Mouse (Mus musculus) Patski (cell line): Measurements from ENCODE around the gene Irf4. TPM values are rescaled to one million over a fixed set of nuclear protein-coding genes. Genes with fewer than 3 reads are reported as not detected.
A peak's percentile ranks its signal among the peaks of the same experiment; 100 is the strongest.

Source experiments
- ATAC-seq: fragments of 100-300 bp; one replicate; pipeline ENCODE4 v1.8.0; 2021
- CTCF ChIA-PET: fragments of 350-600 bp; sonication (Branson Sonifier 250); formaldehyde crosslinking; loops from one replicate; lab custom pipeline; 2022; ENCODE audit warnings: inconsistent platforms; lab: Charles Lee
- POLR2A ChIA-PET: fragments of 350-600 bp; sonication (Branson Sonifier 250); formaldehyde crosslinking; loops from one replicate; lab custom pipeline; 2022; ENCODE audit warnings: antibody characterized with exemption, inconsistent platforms; lab: Charles Lee
- DNase-seq: peaks from one replicate; pipeline ENCODE4 v3.0.0-alpha.2; 2011; ENCODE audit warnings: low read depth, low spot score
- H3K27me3 ChIP-seq: fragments of 371-371 bp; one replicate; pipeline ENCODE4 v1.5.1; 2021
- CTCF ChIP-seq: fragments of 100-300 bp; IDR thresholded peaks from one replicate; pipeline ENCODE4 v1.5.1; 2021
- in situ Hi-C: fragments of 300-500 bp; cut with MboI; formaldehyde crosslinking; loops from 3 replicates; pipeline ENCODE4 v1.11.1; 2018; ENCODE audit warnings: low pct_unique_long_range_greater_than_20kb, mixed read lengths
- polyA plus RNA-seq: library from polyadenylated mRNA; unstranded; gene quantifications from one replicate; pipeline ENCODE4 v1.2.3, GENCODE M21; 2021

Gene Irf4
- polyA plus RNA-seq, 1 experiment from 2014 or later: 0.15 TPM

DNA sequence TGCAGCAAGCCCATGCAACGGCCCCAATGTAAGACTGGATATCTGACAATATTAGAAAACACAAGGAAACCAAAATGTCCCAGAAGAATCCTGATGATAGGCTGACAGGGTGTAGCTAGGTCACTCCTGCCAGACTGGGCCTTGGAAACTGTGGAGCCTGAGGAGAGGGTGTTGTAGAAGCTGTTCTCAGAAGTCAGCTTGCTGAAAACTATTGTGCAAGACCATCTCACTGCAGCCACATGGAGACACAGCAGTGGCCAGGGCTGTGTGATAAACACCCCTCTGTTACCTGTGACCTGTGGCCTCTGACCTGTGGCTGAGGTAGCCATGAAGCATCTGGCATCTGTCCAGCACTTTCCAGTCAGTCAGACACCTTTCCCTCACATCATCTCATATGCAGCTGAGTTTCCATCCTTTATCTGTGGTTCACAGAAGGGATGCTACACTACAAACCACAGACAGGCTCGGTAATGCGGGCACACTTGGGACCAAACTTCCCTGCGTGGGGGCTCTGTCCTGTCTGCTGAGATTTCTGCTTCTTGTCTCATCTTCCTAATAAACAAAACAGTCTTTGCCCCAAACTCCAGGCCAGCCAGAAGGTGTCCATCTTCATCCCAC, 36.5 kb downstream of the Irf4 start:
- TF ChIP-seq CTCF: no peak
- ATAC-seq: no peak
- H3K27me3 ChIP-seq: no peaks in the 10 kb centered on the region
- in situ Hi-C loops: no loop called here
- no peak for DNase-seq
- POLR2A ChIA-PET: no interaction called here
- CTCF ChIA-PET: no interaction called here

DNA sequence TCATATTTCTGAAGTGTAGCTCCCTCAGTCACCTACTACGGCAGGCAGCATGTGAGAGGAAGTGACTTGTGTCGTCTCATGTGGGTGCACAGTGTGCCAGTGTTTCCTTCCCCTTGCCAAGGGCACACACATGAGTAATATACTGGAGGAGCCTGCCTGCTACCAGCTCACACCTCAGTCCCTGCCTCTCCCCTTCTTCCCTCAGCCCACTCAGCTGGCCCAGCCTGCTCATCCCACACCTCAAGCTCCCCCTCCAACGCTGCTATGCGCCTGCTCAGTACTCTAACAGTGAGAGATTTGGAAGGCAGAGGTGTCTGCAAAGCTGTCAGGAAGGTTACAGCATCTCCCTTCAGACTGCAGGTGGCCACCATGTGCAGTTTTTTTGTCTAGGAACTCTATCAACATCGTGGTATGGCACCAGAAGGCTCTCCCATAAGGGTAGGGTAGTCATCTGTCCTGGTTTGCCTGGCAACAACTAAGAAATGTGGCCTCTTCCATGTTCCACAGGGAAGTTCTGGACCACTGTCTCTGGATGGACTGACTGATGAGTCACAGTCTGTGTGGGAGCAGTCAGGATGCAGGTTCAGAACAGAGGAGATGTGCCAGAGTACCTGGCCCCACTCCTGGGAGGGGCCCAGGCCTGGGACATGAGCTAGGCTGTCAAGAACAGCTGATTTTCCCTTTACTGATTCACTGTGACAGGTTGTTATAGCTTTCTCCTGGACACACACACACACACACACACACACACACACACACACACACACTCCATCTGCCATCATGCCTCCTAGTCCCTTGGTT, 37.4 kb downstream of the Irf4 start:
- peak; percentile 5 for ATAC-seq
- POLR2A ChIA-PET: interaction anchor here (0.6 kb wide), 1 partner anchor 90 kb away, joined by 4 read pairs; no protein-coding TSS in a partner anchor

DNA sequence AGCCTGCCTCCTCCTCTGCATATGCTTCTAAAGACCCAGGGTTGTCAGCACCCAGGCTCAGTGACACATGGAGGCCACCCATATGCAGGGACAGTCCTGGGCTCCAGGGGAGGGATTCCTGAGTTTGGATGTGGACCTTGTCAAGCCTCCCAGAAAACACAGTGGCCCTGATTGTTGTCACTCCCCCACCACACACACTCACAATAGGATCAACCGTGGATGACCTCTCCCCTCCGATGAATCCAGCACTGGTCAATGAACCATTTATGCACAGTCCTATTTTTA, 38.0 kb downstream of the Irf4 start:
- TF ChIP-seq CTCF: no peak
- in situ Hi-C loops: no loop called here
- POLR2A ChIA-PET: interaction anchor here (0.6 kb wide), 1 partner anchor 91 kb away, joined by 4 read pairs; no protein-coding TSS in a partner anchor

More for the DNA sequence above, 37.4 kb downstream of the Irf4 start:
- TF ChIP-seq CTCF: no peak
- DNase-seq: no peak
- H3K27me3 ChIP-seq: no peaks in the 10 kb centered on the region
- in situ Hi-C loops: no loop called here
- CTCF ChIA-PET: no interaction called here

DNA sequence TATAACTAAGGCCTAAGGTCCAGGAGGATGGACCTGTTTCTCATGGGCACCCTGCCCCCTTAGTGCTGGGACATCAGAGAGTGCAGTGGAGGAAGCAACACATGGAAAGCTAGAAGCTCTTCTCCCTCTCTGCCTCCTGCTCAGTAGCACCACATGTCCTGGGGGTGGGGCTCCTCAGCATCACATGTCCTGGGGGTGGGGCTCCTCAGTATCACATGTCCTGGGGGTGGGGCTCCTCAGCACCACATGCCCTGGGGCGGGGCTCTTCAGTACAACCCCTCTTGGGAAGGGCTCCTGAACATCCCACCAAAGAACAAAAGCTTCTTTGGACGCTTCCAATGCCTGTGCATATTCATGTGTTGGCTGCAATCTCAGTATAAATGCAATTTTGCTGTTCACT, 38.5 kb downstream of the Irf4 start:
- in situ Hi-C loops: no loop called here
- no peak for TF ChIP-seq CTCF
- H3K27me3 ChIP-seq: no peaks in the 10 kb centered on the region
- ATAC-seq (no peak), DNase-seq (no peak)
- POLR2A ChIA-PET: no interaction called here
- CTCF ChIA-PET: no interaction called here

More for the DNA sequence above, 38.0 kb downstream of the Irf4 start:
- no peaks in the 10 kb centered on the region for H3K27me3 ChIP-seq
- CTCF ChIA-PET: no interaction called here
- no peak for DNase-seq
- no peak for ATAC-seq

DNA sequence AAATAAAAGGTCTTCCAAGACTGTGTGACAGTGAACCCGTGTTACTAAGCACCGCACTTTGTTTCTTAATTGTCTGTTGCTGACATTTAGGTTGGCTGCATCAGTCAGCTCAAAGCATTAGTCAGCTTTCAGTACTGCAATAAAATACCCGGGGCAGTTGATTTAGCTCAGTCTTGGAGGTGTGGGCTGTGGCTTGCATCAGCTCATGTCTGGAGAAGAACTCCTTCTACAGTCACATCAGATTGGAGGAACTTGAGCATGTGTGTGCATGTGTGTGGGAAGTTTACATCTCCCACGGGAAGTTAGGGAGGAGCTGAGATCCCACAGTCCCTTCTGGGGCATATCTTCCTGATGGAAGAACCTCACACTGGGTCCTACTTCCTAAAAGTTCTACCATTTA, 38.9 kb downstream of the Irf4 start:
- CTCF ChIA-PET: no interaction called here
- no peaks in the 10 kb centered on the region for H3K27me3 ChIP-seq
- no peak for TF ChIP-seq CTCF
- in situ Hi-C loops: no loop called here
- POLR2A ChIA-PET: no interaction called here
- DNase-seq (no peak), ATAC-seq (no peak)

DNA sequence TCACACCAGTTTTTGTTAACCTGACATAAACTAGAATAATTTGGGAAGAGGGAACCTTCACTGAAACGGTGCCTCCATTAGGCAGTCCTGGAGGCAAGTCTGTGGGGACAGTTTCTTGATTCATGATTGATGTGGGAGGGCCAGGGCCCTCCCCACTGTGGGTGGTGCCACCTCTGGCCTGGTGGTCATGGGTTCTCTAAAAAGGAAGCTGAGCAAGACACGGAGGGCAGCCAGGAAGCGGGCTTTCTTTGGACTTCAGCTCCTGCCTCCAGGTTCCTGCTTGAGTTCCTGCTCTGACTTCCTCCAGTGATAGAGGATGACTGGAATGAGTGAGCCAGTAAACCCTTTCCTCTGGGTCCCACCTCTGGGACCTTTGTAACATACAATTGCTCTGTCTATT, 39.4 kb downstream of the Irf4 start:
- in situ Hi-C loops: no loop called here
- POLR2A ChIA-PET: no interaction called here
- TF ChIP-seq CTCF: no peak
- CTCF ChIA-PET: no interaction called here
- ATAC-seq (no peak), DNase-seq (no peak)
- H3K27me3 ChIP-seq: no peaks in the 10 kb centered on the region

DNA sequence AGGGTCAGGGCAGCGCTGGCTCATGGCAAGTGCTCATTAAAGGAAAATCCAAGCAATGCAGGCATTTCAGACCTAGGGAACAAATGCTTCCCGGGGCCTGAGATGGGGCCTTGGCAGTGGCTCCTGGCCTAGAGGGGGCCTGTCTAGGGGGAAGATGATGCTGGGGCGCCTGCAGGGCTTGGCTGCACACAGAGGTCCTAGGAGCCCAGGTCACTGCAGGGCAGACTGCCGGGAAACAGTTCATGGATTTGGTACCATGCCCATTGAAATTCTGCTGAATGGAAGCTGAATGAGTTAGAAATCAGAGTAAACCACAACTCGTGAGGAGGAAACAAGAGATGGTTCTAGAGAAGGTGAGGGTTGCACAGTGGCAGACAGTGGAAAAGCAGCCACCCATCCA, 41.0 kb downstream of the Irf4 start:
- POLR2A ChIA-PET: no interaction called here
- H3K27me3 ChIP-seq: no peaks in the 10 kb centered on the region
- ATAC-seq: no peak
- TF ChIP-seq CTCF: no peak
- in situ Hi-C loops: no loop called here
- DNase-seq: no peak
- CTCF ChIA-PET: interaction anchor here (0.7 kb wide), 1 partner anchor 32 kb away, joined by 3 read pairs; no protein-coding TSS in a partner anchor

DNA sequence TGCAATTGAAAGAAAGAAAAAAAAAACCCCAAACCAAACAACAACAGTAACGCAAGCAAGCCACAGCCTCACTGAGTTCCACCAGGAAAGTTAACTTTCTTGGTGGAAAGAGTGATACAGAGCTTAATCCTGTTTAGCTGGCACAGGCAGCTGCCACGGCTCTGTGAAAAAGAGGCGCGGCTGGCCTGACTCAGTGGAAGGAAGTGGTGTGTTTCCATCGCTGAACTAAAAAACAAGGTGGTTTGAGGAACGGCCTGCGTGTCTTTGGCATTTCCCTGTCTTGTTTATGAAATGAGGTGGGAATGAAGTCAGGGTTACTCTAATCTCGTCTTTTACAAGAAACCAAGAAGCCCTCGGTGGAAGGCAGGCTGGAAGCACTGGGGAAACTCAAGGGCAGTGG, 43.3 kb downstream of the Irf4 start:
- in situ Hi-C loops: no loop called here

DNA sequence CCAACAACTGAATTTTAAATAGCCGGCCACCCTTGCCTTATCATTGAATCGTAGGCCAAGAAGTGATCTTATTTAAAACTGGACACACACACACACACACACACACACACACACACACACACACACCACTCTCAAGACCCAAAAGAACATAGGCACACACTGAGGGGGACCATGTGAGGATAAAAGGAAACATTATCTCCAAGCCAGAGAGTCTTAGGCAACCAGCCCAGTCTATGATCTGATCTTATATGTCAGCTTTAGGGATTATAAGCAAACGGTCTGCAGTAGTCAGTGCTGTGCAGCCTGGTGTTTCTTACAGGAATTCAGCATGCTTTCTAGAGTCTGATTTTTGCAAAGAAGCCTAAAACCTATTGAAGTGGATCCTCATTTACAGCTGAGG, 43.7 kb downstream of the Irf4 start:
- in situ Hi-C loops: no loop called here
- ChIA-PET POLR2A (no interaction called here), CTCF (interaction anchor here (1.2 kb wide), 1 partner anchor 9 kb away, joined by 5 read pairs; no protein-coding TSS in a partner anchor)
- ATAC-seq (no peak), DNase-seq (no peak)
- TF ChIP-seq CTCF: no peak
- H3K27me3 ChIP-seq: no peaks in the 10 kb centered on the region

More for the DNA sequence above, 43.3 kb downstream of the Irf4 start:
- no peak for TF ChIP-seq CTCF
- H3K27me3 ChIP-seq: no peaks in the 10 kb centered on the region
- ATAC-seq (peak; percentile 35), DNase-seq (no peak)
- POLR2A ChIA-PET: no interaction called here
- CTCF ChIA-PET: interaction anchor here (1.2 kb wide), 1 partner anchor 9 kb away, joined by 5 read pairs; no protein-coding TSS in a partner anchor

DNA sequence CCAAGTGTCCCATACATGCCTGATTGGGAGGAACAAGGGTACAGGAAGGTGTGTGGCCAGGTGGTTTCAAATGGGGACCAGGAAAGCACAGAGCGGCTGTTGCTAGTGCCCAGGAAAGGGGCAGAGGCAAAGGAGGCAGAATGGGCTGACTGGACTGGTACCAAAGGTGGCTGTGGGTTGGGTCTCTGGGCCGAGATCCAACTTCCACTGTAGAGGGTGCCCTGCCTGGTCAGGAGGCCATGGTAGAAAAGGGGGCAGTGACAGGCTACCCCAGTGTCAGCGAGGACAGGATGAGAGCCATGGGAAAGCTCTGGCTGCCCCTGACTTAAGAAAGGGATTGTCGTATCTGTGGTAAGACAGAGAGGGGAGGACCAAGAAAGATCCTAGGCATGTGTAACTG, 44.2 kb downstream of the Irf4 start:
- in situ Hi-C loops: no loop called here
- H3K27me3 ChIP-seq: no peaks in the 10 kb centered on the region
- DNase-seq (no peak), ATAC-seq (no peak)
- no peak for TF ChIP-seq CTCF
- ChIA-PET POLR2A (no interaction called here), CTCF (interaction anchor here (1.2 kb wide), 1 partner anchor 10 kb away, joined by 5 read pairs; no protein-coding TSS in a partner anchor)

DNA sequence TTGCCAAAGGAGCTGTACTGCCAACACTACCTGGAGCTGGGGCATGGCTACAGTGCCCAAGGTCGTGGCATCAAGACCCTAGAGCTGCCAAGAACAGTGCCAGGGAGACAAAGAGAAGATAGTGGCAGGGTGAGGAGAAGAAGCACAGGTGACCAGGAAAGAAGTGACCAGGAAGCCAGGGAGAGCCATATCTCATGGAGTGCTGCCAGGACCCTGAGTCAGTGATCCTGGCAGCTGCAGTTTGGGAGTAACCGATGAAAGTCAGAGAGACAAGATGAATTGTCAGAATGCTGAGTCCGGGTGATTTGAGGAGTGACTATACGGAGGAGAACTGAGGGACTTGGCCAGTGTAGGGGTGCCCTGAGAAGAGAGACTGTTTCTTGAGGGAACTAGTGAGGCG, 44.6 kb downstream of the Irf4 start:
- no peak for ATAC-seq
- ChIA-PET CTCF (no interaction called here), POLR2A (no interaction called here)
- in situ Hi-C loops: no loop called here
- no peaks in the 10 kb centered on the region for H3K27me3 ChIP-seq
- DNase-seq: no peak
- TF ChIP-seq CTCF: no peak
